Mouse (Mus musculus): ENCODE measurements at regions not wholly inside any gene's neighbourhood (a gene's known extent, or its start where the extent isn't known, plus 50 kb on each side); places are given as distances from the start of the nearest gene placed in this dataset.
A peak's percentile ranks its signal among the peaks of the same experiment; 100 is the strongest.

DNA sequence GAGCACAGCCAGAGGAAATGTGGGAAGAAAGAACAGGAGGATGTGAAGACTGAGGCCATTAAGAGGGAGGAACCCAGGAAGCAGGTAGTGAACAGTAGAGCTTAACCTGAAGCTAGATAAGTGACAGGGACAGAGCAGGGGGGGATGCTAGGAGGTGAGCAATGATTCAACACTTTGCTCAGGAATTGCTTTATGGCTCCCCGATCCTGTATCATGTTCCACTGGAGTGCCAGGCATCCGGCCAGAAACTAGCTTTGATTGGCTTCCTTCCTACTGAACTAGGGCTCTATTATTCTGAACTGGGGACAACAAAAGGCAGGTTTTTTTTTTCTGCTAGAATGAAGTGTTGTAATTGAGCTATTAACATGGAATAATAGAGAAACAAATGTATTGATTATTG lies 493.1 kb upstream of the Fat3 start:
- DNase-seq (ENCODE audit: low spot score in 2 of 2): no peak

DNA sequence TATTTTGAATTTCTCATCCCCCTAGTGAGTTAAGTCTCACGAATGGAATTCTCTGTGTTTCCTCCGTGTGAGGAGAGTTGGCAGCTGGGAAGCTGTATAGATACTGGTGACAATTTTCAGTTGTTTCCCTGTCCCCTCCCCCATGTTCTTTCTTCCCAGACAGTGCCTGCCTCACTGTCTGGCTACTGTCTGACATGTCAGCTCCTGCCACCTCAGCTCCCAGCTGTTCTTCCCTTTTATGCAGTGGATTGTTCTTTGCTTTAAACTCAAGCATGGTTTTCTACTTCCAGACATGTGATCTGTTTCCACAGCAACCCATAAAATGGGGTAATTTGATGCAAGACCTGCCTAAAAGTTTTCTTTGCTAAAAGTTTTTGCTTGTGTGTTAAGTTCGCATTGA lies 487.0 kb upstream of the Fat3 start:
- peak; percentile 21 to 39 for DNase-seq (ENCODE audit: low spot score in 2 of 2)

DNA sequence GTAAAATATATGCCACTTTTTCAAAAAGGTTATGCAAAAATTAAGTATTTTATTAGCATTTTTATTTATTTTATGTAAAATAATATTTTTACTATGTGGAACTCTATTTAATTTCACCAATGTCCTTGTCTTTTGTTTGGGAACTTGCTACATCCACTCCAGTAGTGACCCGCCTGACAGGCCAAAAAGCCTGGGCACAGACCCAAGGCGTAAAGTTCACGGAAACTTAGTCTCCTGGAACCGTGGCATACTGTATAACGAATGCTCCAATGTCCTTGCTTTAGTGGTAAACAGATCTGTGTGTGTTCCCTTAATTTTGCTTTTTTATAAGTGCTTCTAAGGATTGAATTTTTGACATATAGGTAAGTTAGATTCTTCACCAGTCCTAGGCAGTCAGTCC lies 476.2 kb upstream of the Fat3 start:
- no peak for DNase-seq (ENCODE audit: low spot score in 2 of 2)

DNA sequence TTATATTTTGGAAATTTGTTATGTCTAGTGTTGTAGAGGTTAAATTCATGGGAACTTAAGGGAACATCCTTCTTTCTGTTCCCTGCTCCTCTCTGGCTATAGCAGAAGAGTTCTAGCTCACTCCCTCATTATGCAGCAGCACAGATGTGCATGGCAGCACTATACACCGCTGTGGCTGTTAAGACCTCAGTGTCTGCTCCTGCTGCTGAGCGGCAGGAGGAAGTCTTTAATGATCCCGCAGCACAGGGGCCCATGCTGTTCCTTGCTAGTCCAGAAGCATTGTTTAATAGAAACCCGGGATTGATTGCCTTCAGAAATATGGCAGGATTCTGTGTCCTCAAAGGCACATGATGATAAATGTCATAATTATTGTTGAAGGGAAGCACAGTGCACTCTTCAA lies 469.3 kb upstream of the Fat3 start:
- DNase-seq (ENCODE audit: low spot score in 2 of 2): no peak

DNA sequence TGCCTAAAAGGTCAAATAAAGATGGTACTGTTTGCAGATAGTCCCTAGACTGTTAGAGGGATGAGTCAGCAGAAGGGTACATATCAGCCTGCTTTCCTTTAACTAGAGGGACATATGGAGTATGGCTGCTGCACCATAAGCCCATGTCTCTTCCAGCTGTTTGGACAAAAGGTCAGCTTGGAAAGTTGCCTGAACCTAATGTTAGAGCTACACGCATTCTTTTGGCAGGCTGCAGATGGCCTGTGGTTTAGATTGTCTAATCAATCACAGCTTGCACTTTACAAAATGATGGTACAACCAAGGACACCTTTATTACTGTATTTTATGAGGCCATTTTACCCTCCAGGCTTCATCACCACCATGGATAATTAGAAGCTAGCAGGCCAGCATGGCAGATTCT lies 432.5 kb upstream of the Fat3 start:
- DNase-seq (ENCODE audit: low spot score in 2 of 2): no peak

DNA sequence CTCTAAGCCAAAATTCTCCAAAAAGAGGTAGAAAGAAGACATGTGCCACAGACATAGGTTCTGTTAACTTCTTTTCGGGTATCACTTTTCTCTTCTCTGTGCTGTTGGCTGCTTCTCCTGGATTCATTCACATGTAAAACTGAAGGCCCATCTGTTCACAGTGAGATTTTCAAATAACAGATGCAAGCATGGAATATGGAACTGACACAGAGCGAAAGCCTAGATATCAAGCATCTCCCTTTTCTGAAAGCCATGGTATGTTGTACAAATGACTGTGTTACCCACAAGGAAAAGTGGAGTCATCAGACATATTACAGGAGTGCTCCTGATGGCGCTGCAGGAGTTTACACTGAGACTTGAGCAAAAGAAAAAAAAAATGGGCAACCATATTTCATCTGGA lies 430.5 kb upstream of the Fat3 start:
- peak; percentile 13 to 60 for DNase-seq (ENCODE audit: low spot score in 2 of 2)

DNA sequence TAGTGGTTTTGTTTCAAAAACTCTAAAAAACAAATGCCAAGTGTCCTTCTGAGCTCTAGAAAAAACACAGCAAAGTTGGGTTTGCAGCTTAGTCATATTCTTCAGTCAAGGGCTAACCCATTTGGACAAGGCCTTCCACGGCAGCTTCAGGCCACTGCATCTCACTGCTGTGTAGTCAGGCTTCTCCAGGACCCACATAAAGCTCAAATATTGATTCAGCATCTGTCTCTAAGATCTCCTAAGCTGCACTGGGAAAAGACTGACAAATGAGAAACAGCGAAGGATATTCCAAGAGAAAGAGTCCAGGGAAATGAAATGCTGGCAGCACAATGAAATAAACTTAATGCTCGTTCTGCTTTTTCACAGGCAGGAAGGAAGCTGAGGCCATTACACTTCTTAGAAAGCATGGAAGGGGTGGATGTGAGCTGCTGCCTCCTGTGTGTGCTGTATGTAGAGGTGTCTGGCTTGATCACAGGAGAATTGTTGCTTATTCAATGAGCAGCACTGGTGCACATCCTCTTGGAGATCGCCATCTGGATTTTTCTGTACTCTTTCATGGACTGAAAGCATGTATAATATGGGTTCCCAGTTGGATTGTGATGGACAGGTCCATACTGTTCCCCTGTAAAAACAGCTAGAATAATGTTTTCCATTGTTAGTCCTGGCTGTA lies 425.4 kb upstream of the Fat3 start:
- no peak for DNase-seq (ENCODE audit: low spot score in 2 of 2)

DNA sequence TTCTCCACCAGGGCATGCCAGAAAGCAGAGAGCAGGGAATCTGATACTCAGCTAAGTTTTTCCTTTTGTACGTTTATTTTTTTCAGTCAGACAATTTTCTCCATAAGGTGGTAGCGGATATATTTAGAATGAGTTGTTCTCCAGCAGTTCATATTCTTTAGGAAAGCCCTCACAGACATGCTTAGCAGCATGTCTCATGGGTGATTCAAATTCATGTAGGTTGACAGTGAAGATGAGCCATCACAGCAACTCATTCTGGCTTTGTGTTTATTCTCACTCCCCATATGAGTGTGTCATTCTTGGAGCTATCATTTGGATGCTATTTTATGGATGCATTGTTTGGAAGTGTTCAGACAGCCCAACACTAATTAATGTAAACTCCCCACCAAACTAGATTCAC lies 424.2 kb upstream of the Fat3 start:
- no peak for DNase-seq (ENCODE audit: low spot score in 2 of 2)

DNA sequence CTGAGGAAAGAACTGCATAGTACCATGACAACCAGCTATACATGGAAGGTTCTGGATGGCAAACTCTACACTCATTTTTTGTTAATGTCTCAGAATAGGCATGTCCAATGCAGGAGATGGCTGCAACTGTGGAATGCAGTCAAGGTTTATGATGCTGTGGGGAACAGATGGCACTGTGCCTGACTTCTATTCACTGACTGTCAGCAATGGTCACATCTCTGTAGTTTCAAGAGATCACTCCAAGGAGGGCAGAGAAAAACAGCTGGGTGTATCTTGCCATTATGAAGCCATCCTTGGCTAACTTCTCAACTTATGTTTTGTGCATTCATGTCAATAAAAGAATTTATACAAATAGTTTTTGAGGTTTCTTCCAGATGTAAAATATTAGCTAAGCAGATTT lies 405.1 kb upstream of the Fat3 start:
- DNase-seq (ENCODE audit: low spot score in 2 of 2): no peak

DNA sequence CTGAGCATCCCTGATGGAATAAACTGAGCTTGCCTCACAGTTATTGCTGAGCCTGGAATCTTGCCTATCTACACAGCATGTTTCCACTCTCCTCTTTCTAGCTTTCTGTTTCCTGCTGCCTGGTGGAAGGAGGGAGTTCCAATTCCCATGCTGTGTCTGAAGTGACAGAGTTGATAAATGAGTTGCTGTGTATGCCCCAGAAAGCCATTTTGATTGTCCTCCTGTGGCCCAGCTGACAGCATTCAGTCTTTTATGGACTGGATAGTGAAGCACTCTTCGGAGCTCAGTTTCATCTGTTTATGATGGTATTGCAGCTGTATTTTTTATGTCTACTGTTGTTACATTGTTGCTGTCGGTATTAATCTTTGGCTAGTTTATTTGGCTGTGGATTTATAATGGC lies 398.0 kb upstream of the Fat3 start:
- DNase-seq (ENCODE audit: low spot score in 2 of 2): no peak

DNA sequence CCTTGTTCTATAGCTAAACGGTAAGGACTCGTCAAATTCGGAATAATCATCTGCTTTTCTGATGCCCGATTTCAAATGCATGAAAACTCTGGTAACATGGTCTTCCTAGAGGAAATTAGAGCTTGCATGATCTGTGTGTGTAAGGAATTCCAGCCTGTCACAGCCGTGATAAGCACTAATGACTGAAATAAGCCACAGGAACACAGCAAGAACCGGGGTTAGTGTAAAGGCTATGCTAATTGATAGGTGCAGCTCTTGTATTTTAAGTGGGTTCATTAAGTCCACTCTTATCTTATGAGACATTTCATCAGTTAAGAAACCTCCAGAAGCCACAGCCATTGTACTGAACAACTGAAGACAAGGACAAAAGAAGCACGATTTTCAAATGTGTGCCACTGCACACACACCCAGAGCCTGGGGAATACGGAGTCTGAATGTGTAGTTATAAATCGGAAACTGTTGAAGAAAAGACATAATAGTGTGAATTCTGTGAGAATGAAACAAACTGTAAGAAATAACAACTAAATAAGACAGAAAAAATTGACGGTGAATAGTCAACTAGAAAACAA lies 351.5 kb upstream of the Fat3 start:
- DNase-seq (ENCODE audit: low spot score in 2 of 2): no peak

DNA sequence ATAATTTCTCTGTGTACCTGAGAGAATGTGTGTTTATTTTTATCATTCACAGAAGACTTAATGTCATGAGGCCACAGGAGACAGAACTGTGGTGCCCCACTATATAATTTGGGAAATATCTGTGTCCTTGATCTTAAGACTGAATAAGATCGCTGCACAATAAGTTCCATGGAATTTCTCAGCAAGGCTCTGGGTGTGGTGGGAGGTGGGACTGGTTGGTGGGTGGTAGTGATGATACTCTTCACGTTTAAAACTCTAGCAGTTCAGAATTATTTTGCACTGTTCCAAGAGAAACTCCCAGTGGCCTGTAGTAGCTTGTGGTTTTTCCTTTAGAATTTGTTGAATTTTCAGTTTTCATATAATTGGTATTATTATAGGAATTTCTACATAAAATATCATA lies 307.4 kb upstream of the Fat3 start:
- peak; percentile 26 to 48 for DNase-seq (ENCODE audit: low spot score in 2 of 2)

DNA sequence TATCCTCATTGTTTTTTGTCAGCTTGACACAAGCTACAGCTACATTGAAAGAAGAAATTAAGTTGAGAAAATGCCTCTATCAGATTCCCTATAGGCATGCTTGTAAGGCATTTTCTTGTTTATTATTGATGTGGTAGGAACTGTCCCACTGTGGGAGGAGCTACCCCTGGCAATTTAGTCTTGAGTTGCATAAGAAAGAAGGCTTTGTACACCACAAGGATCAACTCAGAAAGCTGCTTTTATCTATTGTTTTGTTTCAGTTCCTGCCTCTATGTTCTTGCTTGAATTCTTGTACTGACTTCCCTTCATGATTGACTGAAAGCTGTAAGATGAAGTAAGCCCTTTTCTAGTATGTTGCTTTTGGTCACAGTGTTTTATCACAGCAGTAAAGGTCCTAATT lies 271.8 kb upstream of the Fat3 start:
- no peak for DNase-seq (ENCODE audit: low spot score in 2 of 2)

DNA sequence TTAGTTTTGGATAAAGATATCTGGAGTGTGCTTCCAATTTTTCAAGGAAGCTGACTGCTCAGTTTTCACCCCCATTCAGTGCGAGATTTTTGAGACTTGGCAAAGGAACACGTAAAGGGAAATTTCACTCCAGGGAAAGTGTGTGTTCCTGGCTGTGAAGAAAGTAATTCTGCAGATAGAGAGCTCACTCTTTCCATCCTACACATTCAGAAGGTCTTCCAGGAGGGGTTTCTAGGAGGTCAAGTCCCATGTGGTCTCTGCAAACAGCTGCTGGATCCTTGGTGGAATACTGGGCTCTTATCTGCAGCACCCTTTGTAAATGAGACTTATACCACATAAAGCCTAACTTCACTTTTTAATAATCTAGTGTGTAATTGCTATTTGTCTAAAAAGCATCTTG lies 226.6 kb upstream of the Fat3 start:
- peak; percentile 1 to 6 for DNase-seq (ENCODE audit: low spot score in 2 of 2)

DNA sequence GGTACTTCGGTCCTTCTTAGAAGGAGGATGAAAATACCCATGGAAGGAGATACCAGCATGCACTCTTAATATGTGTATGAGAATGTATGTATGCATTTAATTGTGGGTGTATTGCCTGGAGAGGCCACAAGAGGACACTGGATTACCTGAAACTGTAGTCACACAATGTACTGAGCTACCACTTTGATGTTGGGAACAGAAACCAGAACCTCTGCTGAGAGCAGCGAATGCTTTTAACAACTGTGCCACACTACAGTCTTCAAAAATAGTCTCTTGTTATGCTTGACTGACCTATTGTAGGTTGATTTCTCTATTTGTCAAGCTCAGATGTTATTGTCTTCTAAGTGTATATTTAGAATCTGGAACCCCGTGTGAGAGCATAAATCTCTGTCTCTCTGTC lies 201.3 kb upstream of the Fat3 start:
- DNase-seq (ENCODE audit: low spot score in 2 of 2): no peak

DNA sequence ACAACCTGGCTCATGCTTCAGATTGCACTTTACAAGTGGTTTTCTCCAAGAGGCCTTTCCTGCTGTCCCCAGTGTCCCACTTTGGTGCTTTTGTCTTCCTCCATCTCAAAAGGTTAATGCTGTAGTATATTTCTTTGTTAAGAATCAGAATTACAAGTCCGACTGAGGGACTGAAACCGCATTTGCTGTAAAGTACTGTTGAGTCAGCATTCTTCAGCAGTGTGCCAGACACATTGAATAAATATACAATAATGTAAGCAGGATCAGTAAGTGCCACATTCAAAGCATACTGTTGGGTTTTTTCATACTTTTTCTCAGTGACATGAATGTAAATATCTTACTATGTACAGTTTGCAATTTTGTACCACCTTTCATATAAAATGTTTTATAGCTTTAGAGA lies 160.4 kb upstream of the Fat3 start:
- no peak for DNase-seq (ENCODE audit: low spot score in 2 of 2)

DNA sequence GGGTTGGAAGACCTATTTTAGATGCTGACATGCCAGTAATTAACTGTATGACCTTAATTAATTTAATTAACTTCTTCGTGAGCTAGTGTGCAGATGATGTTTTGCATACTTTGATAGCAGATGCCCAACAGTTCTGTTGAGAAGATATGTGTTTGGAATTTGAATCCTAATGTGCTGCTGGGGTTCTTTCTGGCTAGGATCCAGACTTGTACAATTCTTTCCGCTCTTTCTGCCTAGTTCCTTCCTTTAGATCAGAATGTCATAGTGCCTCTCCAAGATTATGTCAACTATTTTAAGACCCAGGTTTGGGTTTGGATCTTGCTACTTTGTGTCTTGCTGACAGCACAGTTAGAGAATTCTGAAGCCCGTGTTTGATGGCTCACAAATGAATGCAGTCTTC lies 159.9 kb upstream of the Fat3 start:
- DNase-seq (ENCODE audit: low spot score in 2 of 2): no peak

Data from frontal cortex, postnatal 36 days (tissue).